Mouse (Mus musculus): ENCODE measurements around the gene Top2a. TPM values are rescaled to one million over a fixed set of nuclear protein-coding genes. Genes with fewer than 3 reads are reported as not detected.

The Top2a gene
- total RNA-seq, 2 experiments from 2014 or later, result 0.87 to 1.3 TPM

Other genes with a start within 250 kb of the Top2a start
- gene Nr1d1, start 248.9 kb downstream of the Top2a start, total RNA-seq (2021), result 100 to 1,000 TPM in 1 of 2 experiments, 10 to 100 TPM in 1; 92.5 to 121 TPM
- 100 to 1,000 TPM; 190 to 193 TPM for gene Msl1, start 228.7 kb downstream of the Top2a start, total RNA-seq (2021)
- 10 to 100 TPM; 53.9 to 54.7 TPM for gene Casc3, start 219.3 kb downstream of the Top2a start, total RNA-seq (2021)
- 100 to 1,000 TPM; 138 to 148 TPM for gene Rapgefl1, start 187.4 kb downstream of the Top2a start, total RNA-seq (2021)
- gene Wipf2, start 160.6 kb downstream of the Top2a start, total RNA-seq (2021), result 10 to 100 TPM; 61.3 to 63.3 TPM
- under 1 TPM; 0.21 to 0.60 TPM for gene Cdc6, start 116.4 kb downstream of the Top2a start, total RNA-seq (2021)
- 10 to 100 TPM in 1 of 2 experiments, 1 to 10 TPM in 1; 9.4 to 12.1 TPM for gene Rara, start 96.4 kb downstream of the Top2a start, total RNA-seq (2021)
- gene Gjd3, start 41.2 kb downstream of the Top2a start, total RNA-seq (2021), result 1 to 10 TPM; 2.9 to 3.0 TPM
- 10 to 100 TPM; 71.2 to 78.2 TPM for gene Igfbp4, start 17.1 kb upstream of the Top2a start, total RNA-seq (2021)
- gene Tns4, start 65.1 kb upstream of the Top2a start, total RNA-seq (2021), result under 1 TPM; 0.21 to 0.64 TPM
- under 1 TPM in 1 of 2 experiments, not detected in 1; 0.16 TPM for gene Ccr7, start 130.9 kb upstream of the Top2a start, total RNA-seq (2021)
- gene Smarce1, start 206.8 kb upstream of the Top2a start, total RNA-seq (2021), result 10 to 100 TPM; 56.0 to 59.7 TPM
- 10 to 100 TPM; 26.3 to 27.0 TPM for gene Krt222, start 219.9 kb upstream of the Top2a start, total RNA-seq (2021)

Measured in left cerebral cortex, postnatal 25 days (tissue).